Mouse (Mus musculus): ENCODE measurements around the gene Rraga. TPM values are rescaled to one million over a fixed set of nuclear protein-coding genes. Genes with fewer than 3 reads are reported as not detected.

The Rraga gene
- total and polyA plus RNA-seq, 2 experiments, result 18.8 to 22.2 TPM

DNA sequence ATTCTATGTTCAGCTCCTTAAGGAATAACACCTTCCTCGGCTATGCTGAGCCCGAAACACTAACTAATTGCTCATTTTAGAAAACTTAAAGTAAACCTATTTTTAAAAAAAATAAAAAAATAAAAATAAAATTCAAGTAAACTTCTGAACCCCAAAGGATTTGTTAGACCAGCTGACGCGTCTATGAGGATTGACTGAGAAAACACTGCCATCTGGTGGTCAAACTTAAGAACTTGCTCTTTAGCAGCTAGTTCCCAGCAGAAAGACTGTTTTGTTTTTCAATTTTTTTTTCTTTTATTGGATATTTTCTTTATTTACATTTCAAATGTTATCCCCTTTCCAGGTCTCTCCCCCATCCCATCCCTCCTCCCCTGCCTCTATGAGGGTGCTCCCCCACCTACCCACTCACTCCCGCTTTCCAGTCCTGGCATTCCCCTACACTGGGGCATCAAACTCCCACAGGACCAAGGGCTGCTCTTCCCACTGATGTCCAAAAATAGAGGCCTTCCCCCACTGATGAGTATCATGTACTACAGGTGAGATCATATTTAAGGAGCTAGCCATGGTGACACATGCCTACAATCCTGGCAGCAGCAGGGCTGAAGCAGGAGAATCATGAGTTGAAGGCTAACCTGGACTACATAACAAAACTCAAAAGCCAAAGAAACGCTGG, 20.3 kb upstream of the Rraga start:
- Histone ChIP-seq H3K4me1 (ENCODE audit: control insufficient read depth, insufficient read depth, low read length) (no peaks in the 10 kb centered on the region), H3K36me3 (ENCODE audit: control insufficient read depth, insufficient read depth, low read length) (no peaks in the 10 kb centered on the region), H3K4me3 (ENCODE audit: insufficient read depth, low read depth, low read length) (no peak overlapping the region), H3K27ac (replicated peaks; ENCODE audit: insufficient read depth, low read depth, low read length) (no peak overlapping the region), H3K27me3 (ENCODE audit: control insufficient read depth, insufficient read depth, low read length) (no peaks in the 10 kb centered on the region), H3K79me2 (ENCODE audit: control insufficient read depth, insufficient read depth, low read length) (no peaks in the 10 kb centered on the region), H3K9ac (ENCODE audit: low read depth, low read length) (no peak overlapping the region)
- TF ChIP-seq POLR2A (IDR thresholded peaks at IDR 0.05; ENCODE audit: extremely low read depth, insufficient read depth, low read length) (no peak), CTCF (IDR thresholded peaks at IDR 0.05; ENCODE audit: low read depth, low read length) (peak; percentile 64)
- WGBS, result 18% methylated on average over 6 of the region's 6 CpGs
- peak; percentile 58 for DNase-seq (ENCODE audit: extremely low read depth, low read depth, low spot score)

DNA sequence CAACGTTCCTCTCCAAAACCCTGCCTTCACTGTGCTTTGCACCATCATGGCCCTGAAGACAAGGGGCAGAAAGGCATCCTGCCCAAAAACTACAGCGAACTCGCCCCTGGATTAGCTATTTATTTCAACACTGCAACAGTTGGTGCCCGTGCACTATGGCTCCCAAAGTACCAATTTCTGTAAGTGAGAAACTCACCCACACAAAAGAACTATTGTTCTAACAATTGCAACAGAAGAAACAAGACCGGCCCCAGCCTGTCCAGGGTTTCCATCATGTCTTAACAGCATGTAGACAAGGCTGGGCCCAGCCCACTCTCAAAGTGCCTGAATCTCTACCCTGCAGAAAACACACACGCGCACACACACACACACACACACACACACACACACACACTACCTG, 18.1 kb upstream of the Rraga start:
- no peak for TF ChIP-seq POLR2A (IDR thresholded peaks at IDR 0.05; ENCODE audit: extremely low read depth, insufficient read depth, low read length)
- no peak for TF ChIP-seq CTCF (IDR thresholded peaks at IDR 0.05; ENCODE audit: low read depth, low read length)
- Histone ChIP-seq H3K4me1 (ENCODE audit: control insufficient read depth, insufficient read depth, low read length) (no peaks in the 10 kb centered on the region), H3K36me3 (ENCODE audit: control insufficient read depth, insufficient read depth, low read length) (no peaks in the 10 kb centered on the region), H3K9ac (ENCODE audit: low read depth, low read length) (no peak overlapping the region), H3K27me3 (ENCODE audit: control insufficient read depth, insufficient read depth, low read length) (no peaks in the 10 kb centered on the region), H3K27ac (replicated peaks; ENCODE audit: insufficient read depth, low read depth, low read length) (no peak overlapping the region), H3K79me2 (ENCODE audit: control insufficient read depth, insufficient read depth, low read length) (no peaks in the 10 kb centered on the region), H3K4me3 (ENCODE audit: insufficient read depth, low read depth, low read length) (no peak overlapping the region)
- WGBS, result 80% methylated on average over 7 of the region's 7 CpGs
- DNase-seq (ENCODE audit: extremely low read depth, low read depth, low spot score), result no peak

DNA sequence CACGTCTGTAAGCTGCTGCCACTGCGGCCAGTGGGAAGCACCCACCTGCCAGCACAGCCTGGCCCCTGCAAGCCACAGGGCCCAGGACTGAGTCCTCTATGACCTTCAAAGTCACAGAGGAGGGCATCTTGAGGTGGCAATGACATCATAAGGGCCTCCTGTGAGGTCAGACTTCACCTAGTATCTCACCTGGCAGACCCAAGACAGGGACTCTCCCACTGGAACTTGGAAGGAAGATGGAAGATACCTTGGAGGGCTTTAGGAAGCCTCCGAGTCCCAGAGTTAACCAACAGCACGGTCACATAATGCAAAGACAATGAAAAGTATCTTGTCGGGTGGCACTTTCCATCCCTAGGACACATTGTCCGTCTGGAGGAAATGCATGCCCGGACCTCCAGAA, 17.2 kb upstream of the Rraga start, which contains the start of gene Saxo1:
TSS of gene Saxo1 (minus strand) at position 101 of the 400 bp plus-strand sequence.
- Histone ChIP-seq H3K27me3 (ENCODE audit: control insufficient read depth, insufficient read depth, low read length) (no peaks in the 10 kb centered on the region), H3K36me3 (ENCODE audit: control insufficient read depth, insufficient read depth, low read length) (no peaks in the 10 kb centered on the region), H3K79me2 (ENCODE audit: control insufficient read depth, insufficient read depth, low read length) (no peaks in the 10 kb centered on the region), H3K9ac (ENCODE audit: low read depth, low read length) (no peak within 1 kb of the TSS), H3K27ac (replicated peaks; ENCODE audit: insufficient read depth, low read depth, low read length) (no peak within 1 kb of the TSS), H3K4me1 (ENCODE audit: control insufficient read depth, insufficient read depth, low read length) (no peaks in the 10 kb centered on the region), H3K4me3 (ENCODE audit: insufficient read depth, low read depth, low read length) (no peak within 1 kb of the TSS)
- TF ChIP-seq CTCF (IDR thresholded peaks at IDR 0.05; ENCODE audit: low read depth, low read length), result no peak
- no peak for TF ChIP-seq POLR2A (IDR thresholded peaks at IDR 0.05; ENCODE audit: extremely low read depth, insufficient read depth, low read length)
- 88% methylated on average over 7 of the region's 7 CpGs for WGBS
- no peak for DNase-seq (ENCODE audit: extremely low read depth, low read depth, low spot score)

DNA sequence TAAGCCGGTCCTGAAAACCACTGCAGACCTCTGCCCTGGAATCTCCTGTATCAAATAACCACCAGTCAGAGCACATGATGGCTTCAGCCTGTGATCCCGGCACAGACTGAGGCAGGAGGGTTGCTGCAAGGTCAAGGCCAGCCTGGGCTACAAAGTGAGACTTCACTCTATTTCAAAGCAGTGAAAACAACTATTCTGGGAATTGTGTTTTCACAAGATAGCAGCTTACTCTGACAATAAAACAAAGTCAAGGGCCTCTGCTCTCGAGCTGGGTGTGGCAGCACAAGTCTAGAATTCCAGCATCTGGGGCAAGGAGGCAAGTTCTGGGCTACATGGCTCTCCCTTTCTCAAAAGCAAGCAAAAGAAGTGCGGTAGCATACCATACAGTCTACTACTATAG, 16.5 kb upstream of the Rraga start:
- H3K36me3 ChIP-seq (ENCODE audit: control insufficient read depth, insufficient read depth, low read length), result no peaks in the 10 kb centered on the region
- H3K9ac ChIP-seq (ENCODE audit: low read depth, low read length), result no peak overlapping the region
- WGBS, result 51% methylated on average over 4 of the region's 4 CpGs
- H3K79me2 ChIP-seq (ENCODE audit: control insufficient read depth, insufficient read depth, low read length), result no peaks in the 10 kb centered on the region
- no peaks in the 10 kb centered on the region for H3K4me1 ChIP-seq (ENCODE audit: control insufficient read depth, insufficient read depth, low read length)
- TF ChIP-seq POLR2A (IDR thresholded peaks at IDR 0.05; ENCODE audit: extremely low read depth, insufficient read depth, low read length) (no peak), CTCF (IDR thresholded peaks at IDR 0.05; ENCODE audit: low read depth, low read length) (no peak)
- H3K4me3 ChIP-seq (ENCODE audit: insufficient read depth, low read depth, low read length), result no peak overlapping the region
- H3K27ac ChIP-seq (replicated peaks; ENCODE audit: insufficient read depth, low read depth, low read length), result no peak overlapping the region
- H3K27me3 ChIP-seq (ENCODE audit: control insufficient read depth, insufficient read depth, low read length), result no peaks in the 10 kb centered on the region
- no peak for DNase-seq (ENCODE audit: extremely low read depth, low read depth, low spot score)

DNA sequence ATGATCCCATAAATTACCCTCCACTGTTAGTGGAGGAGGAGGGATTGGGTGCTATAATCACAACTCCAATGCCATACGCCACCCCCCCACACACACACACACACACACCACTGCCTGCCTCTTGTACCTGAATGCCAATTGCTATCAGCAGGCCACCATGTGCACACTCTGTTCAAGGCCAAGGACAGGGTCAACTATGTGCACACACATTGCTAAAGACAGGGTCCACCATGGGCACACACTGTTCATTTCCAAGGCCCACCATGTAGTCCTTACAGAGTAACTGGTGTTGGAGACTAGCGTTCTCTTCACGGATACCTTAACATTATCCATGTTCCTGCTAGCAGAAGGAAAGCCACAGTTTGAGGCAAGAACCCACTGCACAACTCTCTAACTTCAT, 14.4 kb upstream of the Rraga start:
- DNase-seq (ENCODE audit: extremely low read depth, low read depth, low spot score), result no peak
- Histone ChIP-seq H3K27ac (replicated peaks; ENCODE audit: insufficient read depth, low read depth, low read length) (no peak overlapping the region), H3K9ac (ENCODE audit: low read depth, low read length) (no peak overlapping the region), H3K4me3 (ENCODE audit: insufficient read depth, low read depth, low read length) (no peak overlapping the region), H3K79me2 (ENCODE audit: control insufficient read depth, insufficient read depth, low read length) (no peaks in the 10 kb centered on the region), H3K4me1 (ENCODE audit: control insufficient read depth, insufficient read depth, low read length) (no peaks in the 10 kb centered on the region), H3K27me3 (ENCODE audit: control insufficient read depth, insufficient read depth, low read length) (no peaks in the 10 kb centered on the region), H3K36me3 (ENCODE audit: control insufficient read depth, insufficient read depth, low read length) (no peaks in the 10 kb centered on the region)
- 99% methylated on average over 3 of the region's 3 CpGs for WGBS
- no peak for TF ChIP-seq POLR2A (IDR thresholded peaks at IDR 0.05; ENCODE audit: extremely low read depth, insufficient read depth, low read length)
- TF ChIP-seq CTCF (IDR thresholded peaks at IDR 0.05; ENCODE audit: low read depth, low read length), result no peak

DNA sequence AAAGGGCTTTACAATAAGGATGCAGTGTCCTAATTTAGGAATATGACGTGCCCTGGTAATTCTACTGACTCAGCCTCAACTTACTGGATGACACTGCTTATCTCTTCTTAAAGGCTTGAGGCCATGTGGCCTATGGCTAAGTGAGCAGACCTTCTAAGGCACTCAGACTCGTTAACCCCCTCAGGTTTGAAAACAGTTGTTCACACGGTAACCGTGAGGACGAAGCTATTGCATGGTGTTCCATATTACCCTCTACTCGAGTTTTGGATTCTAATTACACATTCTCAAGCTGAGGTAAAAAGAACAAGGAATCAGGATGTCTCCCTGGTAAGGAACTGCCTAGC, 557 bp upstream of the Rraga start:
- H3K36me3 ChIP-seq (ENCODE audit: control insufficient read depth, insufficient read depth, low read length), result no peaks in the 10 kb centered on the region
- no peaks in the 10 kb centered on the region for H3K27me3 ChIP-seq (ENCODE audit: control insufficient read depth, insufficient read depth, low read length)
- TF ChIP-seq CTCF (IDR thresholded peaks at IDR 0.05; ENCODE audit: low read depth, low read length) (no peak), POLR2A (IDR thresholded peaks at IDR 0.05; ENCODE audit: extremely low read depth, insufficient read depth, low read length) (no peak)
- H3K9ac ChIP-seq (ENCODE audit: low read depth, low read length), result peak overlapping the region; percentile 85; the same call in 1 of the 2 replicates
- peak overlapping the region; percentile 90; the same call in 1 of the 2 replicates for H3K27ac ChIP-seq (replicated peaks; ENCODE audit: insufficient read depth, low read depth, low read length)
- no peak for DNase-seq (ENCODE audit: extremely low read depth, low read depth, low spot score)
- peak overlapping the region; percentile 83; the same call in 1 of the 2 replicates for H3K4me3 ChIP-seq (ENCODE audit: insufficient read depth, low read depth, low read length)
- 23% methylated on average over 6 of the region's 6 CpGs for WGBS
- peaks cover 11% of the 10 kb centered on the region for H3K4me1 ChIP-seq (ENCODE audit: control insufficient read depth, insufficient read depth, low read length)
- peaks cover 14% of the 10 kb centered on the region; the same call in 1 of the 2 replicates for H3K79me2 ChIP-seq (ENCODE audit: control insufficient read depth, insufficient read depth, low read length)
